Mouse (Mus musculus): ENCODE data around the gene Hmgn2.
"Not testable (repeated sequence)": the region's sequence is repeated elsewhere in the genome, so short reads cannot be mapped to it uniquely, and the experiment has no call there.

Gene Hmgn2

GRCm38 (mm10) chr4:133968150-133968921, at the start of gene Hmgn2:
Gene Hmgn2 (minus strand): TSS chr4:133968650.
- DNase-seq (ENCODE audit: low read depth, low spot score): peak; percentile 48

DNA sequence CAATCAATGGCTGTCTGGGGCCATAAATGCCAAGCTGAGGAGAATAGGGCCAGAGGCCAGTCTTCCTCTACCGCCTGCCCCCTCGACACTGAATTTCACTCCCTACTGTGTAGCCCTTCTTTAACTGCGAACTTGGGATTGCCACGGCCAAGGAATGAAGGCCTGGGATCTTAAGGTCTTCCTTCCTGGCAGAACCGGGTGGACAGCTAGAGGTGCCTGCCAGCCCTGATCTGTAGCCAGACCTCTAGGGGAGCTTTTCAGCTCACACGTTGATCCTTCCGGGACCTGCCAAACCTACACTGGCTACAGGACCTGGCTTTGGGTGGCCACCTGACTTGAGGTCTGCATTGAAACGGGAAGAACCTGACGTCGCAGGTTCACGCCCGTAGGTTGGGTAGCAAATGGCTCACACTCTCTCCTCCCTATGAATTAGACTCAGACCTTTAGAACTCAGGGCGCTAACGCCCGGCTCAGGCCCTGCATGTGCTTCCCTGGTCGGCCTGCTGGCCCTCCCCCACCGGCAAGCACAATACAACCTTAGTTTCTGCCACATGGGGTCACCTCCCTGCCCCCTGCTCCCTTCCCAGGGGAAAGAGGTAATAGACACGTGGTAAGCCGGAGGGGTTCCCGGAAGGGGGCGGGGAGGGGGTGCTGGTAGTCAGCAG, 48.9 kb upstream of the Hmgn2 start:
- DNase-seq (ENCODE audit: low read depth, low spot score): no peak

DNA sequence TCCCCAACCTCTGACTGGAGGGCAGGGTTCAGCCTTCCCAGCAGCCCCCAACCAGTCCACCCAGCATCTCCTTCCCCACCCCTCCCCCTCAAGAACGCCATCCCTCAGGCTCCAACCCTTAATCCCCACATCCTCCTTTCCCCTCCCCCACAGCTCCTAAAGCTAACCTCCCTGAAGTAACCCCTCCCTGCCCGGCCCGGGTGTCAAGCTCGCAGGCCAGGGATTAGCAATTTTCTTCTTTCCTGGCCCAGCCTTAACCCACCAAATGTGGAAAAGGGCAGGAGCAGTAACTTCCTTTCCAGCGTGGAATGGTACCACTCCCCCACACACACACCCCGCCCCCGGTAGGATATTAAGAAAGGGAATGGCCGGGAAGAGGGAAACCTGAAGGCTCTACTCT, 48.3 kb upstream of the Hmgn2 start:
- DNase-seq (ENCODE audit: low read depth, low spot score): no peak

DNA sequence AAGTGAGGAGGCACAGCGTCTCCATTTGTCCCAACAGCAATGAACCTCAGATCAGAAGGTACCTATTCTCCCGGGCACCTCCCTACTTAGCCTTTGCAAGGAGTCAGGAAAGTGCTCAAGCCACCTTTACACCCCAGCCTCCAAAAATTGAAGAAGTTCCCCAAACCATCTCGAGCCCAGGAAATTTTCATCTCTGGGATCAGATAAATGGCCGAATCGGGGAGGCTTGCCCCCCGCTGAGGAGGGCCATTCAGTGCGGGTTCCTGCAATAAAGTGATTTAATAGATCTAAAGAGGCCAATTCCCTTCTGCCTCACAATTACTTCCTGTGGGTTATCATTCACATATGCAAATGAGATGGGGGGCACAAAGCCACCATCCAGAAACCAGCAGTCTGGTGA, 47.8 kb upstream of the Hmgn2 start:
- no peak for DNase-seq (ENCODE audit: low read depth, low spot score)

- no peak for DNase-seq (ENCODE audit: low read depth, low spot score)
Observed at GRCm38 (mm10) chr4:134012858-134013528, 44.5 kb upstream of the Hmgn2 start.

- no peak for DNase-seq (ENCODE audit: low read depth, low spot score)
Observed at GRCm38 (mm10) chr4:134011450-134012414, 43.3 kb upstream of the Hmgn2 start.

DNA sequence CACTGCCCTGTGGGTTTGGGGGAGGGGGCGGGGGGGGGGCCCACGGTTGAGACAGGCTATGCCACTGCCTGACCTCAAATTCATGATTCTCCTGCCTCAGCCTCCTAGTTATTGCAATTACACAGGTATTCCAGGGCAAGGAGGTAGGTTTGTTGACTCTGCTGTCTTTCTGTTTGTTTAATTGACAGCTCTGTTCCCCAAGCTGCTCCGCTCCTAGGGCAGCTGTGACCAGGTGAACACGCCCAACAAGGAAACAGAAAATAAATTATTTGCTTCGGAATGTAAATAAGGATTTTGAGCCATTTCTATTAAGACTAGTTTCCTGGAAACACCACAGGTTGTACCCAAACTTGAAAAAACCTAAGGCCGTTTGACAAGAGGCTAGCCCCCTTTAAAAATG, 41.3 kb upstream of the Hmgn2 start:
- no peak for DNase-seq (ENCODE audit: low read depth, low spot score)

DNA sequence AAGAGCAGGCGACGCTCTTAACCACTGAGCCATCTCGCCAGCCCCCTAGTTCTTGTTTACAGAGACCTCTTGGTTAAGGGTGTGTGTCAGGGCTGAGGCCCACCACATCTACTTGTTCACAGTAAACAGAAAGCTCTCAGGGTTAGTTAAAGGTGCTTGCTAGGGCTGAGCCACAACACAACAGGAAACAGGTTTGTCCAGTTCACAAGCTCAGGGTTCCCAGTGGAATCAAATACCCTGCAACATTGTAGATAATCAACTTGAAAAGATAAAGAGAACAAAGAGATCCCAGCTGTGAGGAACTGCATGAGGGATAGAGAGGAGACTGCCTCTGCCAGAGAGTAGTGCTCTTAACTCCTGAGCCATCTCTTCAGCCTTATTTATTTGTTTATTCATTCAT, 38.4 kb upstream of the Hmgn2 start:
- DNase-seq (ENCODE audit: low read depth, low spot score): no peak

- DNase-seq (ENCODE audit: low read depth, low spot score): no peak
Observed at GRCm38 (mm10) chr4:134005581-134006358, 37.3 kb upstream of the Hmgn2 start.

- DNase-seq (ENCODE audit: low read depth, low spot score): no peak
Observed at GRCm38 (mm10) chr4:134002903-134003302, 34.5 kb upstream of the Hmgn2 start.

DNA sequence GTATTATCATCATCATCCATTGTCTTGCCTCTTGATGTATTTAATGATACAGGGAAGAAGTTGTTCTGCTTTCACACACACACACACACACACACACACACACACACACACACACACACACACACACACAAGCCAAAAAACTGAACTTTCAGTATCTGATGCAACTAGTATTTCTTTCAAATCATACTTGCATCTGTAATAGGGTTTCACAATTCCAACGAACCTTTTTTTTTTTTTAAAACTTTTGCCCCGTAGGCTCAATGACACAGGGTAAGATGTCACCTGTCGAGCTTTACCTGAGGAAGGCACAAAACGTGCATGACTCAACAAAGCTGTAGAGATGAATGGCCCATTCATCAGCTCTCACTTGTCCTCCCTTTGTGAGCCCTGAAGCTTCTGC, 33.8 kb upstream of the Hmgn2 start:
- no peak for DNase-seq (ENCODE audit: low read depth, low spot score)

GRCm38 (mm10) chr4:134001710-134002109, 33.3 kb upstream of the Hmgn2 start:
- no peak for DNase-seq (ENCODE audit: low read depth, low spot score)

- peak; percentile 97 for DNase-seq (ENCODE audit: low read depth, low spot score)
Observed at GRCm38 (mm10) chr4:134000466-134001438, 32.3 kb upstream of the Hmgn2 start, which contains the start of gene Dhdds. Gene Dhdds (minus strand): TSS chr4:134000918.

DNA sequence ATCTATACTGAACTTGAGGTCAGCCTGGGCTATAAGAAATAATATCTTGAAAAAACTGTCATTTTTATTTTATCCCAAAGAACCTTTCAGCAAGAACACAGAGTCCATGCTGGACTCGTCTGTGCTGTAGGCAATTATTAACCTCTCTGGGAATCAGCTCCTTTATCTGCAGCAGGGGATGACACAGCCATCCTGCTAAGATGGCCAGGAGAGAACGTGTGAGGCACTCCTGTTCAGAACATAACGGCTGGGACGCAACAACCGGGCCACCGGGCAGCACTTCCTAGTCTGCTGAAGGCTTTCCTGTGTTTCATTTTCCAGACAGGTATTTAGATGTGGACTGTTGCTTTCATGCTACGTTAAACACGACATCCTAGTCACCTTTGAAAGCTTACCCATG, 26.2 kb upstream of the Hmgn2 start:
- DNase-seq (ENCODE audit: low read depth, low spot score): no peak

DNA sequence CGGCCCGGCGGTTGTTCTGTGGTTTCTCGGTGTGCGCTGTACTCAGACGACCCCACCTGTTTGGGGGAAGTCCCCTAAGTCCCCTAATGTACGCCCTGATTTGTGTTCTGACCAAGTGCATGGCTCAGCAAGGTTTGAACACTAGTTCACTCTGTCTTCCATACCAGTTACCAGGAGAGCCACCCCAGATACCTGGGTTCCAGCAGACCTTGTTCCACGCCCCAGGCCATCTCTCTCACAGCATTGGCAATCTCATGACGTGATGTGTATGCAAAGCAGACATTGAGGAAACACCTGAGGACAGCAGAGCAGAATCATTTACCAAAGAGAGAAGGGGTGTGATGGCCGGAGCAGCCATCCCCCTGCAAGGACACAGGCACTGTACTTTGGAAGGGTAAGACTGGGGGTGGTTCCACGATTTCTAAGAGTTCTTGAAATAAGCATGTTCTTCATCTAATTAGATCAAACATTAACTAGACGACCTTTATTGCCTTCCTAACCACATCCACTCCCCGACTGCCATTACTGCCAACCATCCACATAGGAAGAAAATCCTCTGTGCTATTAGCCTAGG, 22.7 kb upstream of the Hmgn2 start:
- no peak for DNase-seq (ENCODE audit: low read depth, low spot score)

- DNase-seq (ENCODE audit: low read depth, low spot score): no peak
Observed at GRCm38 (mm10) chr4:133990035-133990434, 21.6 kb upstream of the Hmgn2 start.

GRCm38 (mm10) chr4:133988289-133988688, 19.8 kb upstream of the Hmgn2 start:
- not testable (repeated sequence) for DNase-seq (ENCODE audit: low read depth, low spot score)

GRCm38 (mm10) chr4:133982936-133983335, 14.5 kb upstream of the Hmgn2 start:
- DNase-seq (ENCODE audit: low read depth, low spot score): no peak

- no peak for DNase-seq (ENCODE audit: low read depth, low spot score)
Observed at GRCm38 (mm10) chr4:133980496-133980895, 12.0 kb upstream of the Hmgn2 start.
